Mouse (Mus musculus) layer of hippocampus, postnatal 10 days (tissue): Measurements from ENCODE around the gene C3. TPM values are rescaled to one million over a fixed set of nuclear protein-coding genes. Genes with fewer than 3 reads are reported as not detected.

Source experiments
- DNase-seq, 2 experiments: peaks; one replicate each; pipeline ENCODE4 v3.0.0; 2021; ENCODE audit warnings: low spot score in 2 of 2
- total RNA-seq, 2 experiments: library from RNA; stranded (reverse); gene quantifications; 2 replicates each; pipeline ENCODE4 v1.2.3; 2021

C3 gene
- total RNA-seq, 2 experiments from 2014 or later = 2.7 to 2.8 TPM

DNA sequence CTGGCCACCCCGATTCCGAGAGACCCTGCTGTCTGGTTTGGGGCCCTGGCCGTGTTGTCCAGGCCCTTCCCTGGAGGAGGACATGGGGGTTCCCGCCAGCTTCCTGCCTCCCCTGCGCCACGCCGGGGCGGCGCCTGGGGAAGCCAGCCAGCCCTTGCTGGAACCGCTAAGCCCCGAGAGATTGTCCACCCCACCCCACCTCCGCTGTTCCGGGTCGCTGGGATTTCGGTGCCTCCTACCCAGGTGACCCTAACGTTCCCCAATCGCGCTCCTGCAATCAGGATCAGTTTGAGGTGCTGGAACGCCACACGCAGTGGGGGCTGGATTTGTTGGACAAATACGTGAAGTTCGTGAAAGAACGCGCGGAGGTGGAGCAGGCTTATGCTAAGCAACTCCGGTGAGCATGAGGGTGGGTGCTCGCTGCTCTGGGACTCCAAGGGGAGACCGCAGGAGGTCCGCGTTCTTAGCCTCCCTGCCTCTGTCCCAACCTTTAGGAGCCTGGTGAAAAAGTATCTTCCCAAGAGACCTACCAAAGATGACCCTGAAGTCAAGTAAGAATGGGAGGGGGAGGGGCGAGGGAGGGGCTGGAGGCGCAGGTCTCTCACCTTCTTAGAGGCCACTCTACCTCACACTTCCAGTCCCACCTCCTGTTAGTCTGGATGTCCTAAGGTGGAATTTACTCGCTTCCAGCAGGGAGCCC lies 22.7 kb upstream of the C3 start:
- peak in 1 of 2 experiments; percentile 38 for DNase-seq

DNA sequence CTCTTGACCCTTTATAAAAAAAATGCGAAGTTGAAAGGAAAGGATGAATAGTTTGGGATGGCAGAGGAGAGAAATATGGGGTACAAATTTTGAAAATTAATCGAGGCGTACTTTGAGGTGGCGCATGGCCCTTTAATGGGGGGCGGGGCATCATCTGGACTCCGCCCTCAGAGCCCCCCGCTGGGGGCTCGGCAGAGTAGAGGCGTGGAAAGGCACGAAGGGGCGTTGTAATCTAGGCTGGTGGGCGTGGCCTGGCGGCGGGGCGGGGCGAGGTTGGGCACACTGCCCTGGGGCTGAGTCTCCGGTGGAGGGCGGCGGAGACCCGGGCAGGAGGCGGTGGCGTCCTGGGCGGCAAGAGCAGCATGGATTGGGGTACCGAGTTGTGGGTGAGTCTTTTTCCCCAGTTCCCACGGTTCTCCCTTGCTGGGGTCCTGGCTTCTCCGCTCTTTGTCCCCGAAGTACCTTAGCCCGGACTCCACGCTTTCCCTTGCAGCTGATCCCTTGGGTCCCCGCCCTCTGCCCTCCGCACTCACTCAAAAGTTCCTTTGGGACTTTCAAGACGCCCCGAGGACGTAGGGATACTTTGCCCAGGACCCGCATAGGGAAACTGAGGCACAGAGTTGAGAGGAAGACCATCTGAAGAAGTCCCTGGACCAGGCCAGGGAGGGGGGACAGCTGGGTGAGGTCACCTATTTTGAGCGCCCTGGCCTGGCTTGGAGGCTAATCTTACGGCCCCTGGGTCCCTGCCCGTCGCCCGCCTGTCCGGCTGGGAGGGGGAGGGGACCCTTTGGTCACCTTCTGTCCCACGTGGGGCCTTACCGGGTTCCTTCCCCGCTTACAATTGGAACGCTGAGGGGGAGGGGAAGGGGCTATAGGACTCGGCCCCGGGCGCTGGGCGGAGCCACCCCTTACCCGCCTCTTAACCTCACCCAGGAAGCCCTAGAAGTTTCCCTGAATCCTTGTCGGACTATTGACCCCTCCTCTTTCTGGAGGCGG lies 21.5 kb upstream of the C3 start, which contains the start of gene Trip10:
Trip10 (plus strand) TSS at position 270 of the 996 bp plus-strand sequence.
- DNase-seq = peak; percentile 96

DNA sequence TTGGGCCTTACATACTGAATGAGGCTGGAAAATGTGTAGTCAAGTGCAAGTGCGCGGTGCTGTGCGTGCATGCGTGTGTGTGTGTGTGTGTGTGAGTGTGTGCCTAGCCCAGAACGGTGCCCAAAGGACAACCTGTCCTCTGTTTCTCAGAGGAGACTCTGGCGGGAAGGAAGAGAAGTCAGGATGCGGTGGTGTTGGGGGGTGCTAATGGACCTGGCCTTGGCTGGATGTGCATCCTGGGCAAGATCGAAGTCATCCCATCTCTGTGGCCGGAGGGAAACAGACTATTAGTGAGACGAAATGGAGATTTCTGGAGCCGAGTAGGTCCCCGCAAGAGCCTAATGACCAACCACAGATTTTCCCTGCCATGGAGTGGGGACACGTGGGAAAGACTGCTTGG lies 20.8 kb upstream of the C3 start:
- DNase-seq = no peak

DNA sequence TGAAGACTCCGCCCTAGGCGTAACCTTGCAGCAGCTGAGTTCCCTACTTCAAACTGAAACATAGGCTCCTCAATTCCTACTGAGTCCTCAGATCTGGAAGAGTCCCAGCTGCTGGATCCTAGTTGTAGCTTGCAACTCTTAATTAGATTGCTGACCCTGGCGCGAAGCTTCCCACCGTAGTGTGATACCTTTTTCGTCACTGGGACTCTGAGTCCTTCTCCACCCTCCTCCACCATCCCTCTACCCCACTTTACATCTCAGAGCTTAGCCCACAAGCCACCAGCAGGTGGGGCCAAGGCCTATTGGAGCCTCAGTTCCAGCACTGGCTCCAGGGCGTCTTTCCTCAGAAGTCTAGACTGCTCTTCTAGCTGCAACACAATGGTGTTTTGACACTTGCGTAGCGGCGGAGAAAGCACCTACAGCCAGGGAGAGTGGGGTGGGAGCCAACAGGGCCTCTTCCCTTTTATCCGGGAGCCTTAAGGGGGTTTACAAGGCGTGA lies 20.3 kb upstream of the C3 start, which contains the start of gene Gpr108:
Gpr108 (minus strand) TSS at position 246 of the 499 bp plus-strand sequence.
- peak; percentile 82 to 88 for DNase-seq

- peak; percentile 90 to 92 for DNase-seq
Observed at GRCm38 (mm10) chr17:57247393-57248200, 19.7 kb upstream of the C3 start.

DNA sequence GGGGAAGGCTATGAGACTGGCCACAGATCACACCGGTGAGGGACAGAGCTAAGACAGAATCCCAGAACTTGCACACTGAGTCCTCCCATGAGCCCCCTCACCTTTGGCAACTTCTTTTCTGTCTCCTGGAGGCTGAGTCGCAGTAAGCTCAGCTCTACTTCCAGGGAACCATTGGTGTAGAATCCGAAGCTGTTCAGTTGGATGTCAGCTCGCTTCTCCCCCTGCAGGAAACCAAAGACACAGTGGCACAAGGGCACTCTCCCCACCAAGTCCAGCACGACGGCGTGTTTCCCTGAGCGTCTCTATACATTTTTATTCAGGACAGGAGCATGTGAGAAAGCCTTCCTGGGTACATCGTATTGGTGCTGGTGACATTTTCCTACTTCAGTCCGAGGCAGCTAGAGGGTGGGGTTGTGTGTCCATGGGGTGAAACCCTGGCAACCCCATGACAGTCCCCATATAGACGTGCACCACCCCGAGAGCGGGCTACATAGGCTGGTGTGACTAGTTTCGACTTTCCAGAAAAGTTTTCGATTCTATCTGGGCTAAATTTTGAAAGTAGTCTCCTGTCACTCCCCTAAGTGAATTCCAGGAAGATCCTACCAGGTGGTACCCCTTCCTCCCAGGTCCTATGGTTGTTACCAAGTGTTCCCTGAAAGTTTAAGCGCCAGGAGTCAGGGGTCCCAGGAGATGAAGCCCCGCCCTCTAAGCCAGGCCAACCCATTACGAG lies 18.9 kb upstream of the C3 start:
- DNase-seq = no peak

DNA sequence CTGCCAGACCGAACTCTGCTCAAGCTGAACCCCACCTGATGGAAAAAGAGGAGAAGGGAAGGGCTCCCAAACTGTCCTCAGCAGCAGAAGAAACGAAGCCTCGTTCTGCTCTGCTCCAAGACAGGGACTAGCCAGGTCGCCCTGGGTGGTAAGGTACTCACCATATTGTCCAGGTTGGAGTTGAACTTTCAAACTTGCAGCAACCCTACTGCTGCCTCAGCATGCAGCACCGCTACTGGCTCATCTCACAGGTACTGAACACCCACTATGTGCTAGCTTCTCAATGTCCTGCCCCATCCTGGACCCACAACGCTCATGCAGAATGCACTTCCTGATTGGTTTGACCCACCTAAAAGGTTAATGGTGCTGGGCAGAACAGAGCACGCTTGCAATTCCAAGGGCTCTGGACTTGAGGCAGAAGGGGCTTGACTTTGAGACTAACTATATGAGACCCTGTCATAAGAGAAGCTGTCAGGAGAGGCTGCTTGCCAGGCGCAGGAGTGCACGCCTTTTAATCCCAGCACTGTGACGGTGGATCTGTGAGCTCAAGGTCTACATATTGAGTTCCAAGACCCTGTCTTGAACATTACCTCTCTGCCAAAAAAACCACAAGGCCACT lies 17.5 kb upstream of the C3 start:
- no peak for DNase-seq

GRCm38 (mm10) chr17:57243650-57244370 lies 15.9 kb upstream of the C3 start:
- no peak for DNase-seq

DNA sequence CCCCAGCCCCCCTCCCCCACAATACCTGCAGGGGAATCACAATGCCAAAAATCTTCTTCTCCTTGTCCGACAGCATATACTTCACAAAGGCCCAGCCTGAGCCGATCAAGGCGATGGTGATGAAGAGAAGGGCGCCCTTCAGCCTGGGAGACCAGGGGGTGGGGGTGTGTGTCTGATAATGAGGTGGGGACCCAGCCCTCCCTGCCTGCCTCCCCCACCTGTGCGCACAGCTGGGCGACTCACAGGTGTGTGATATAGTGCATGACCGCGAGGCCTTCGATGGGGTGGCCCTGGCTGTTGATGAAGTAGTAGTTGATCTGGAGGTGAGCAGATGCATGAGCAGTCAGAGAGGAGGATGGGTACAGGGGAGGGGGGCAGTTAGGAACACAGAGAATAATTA lies 9.2 kb upstream of the C3 start:
- DNase-seq = no peak

GRCm38 (mm10) chr17:57235803-57236202 lies 7.9 kb upstream of the C3 start:
- no peak for DNase-seq

DNA sequence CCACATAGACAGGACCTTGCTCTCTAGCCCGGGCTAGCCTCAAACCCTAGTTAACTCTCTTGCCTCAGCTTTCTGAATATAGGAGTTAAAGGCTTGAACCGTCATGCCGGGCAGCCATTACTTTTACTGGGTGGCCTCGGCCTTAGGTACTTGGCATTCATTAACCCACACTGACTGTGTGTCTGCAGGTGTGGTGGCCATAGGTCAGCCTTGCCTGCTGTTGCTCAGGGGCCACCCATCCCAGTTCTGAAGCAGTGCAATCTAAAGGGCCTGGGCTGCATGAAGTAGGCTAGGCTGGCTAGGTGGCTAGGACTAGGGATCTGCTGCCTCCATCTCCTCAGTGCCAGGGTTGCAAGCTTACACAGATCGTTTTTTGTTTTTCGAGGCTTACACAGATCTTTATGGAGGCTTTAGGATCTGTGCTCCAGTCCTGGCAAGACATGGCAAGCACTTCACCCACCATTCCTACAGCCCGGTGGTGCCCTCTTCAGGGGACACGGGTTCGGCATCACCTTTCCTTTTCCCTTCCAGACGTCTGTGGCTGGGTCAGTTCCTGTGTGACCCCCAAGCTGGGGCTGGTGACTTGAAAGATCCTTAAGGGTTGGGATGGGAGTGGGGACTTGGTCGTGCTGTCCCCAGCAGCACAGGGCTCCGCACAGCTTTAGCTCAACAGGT lies 6.5 kb upstream of the C3 start:
- DNase-seq = no peak

DNA sequence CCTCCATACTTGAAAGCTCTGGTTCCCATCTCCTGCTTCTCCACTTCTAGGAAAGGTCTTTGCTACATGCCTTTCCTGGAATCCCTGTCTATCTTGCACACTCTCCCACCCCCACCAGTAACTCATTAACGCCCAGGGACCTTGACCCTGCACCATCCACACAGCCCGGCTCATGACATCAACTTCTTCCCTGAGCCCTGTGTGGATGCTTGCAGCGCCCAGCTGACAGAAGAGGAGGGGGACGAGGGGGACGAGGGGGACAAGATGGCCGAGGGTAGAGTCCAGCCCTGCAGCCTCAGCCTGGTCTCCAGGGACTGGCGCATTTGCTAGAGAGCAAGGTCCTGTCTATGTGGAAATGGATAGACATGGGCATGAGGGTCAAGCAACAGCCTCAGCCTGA lies 5.1 kb upstream of the C3 start:
- no peak for DNase-seq

- no peak for DNase-seq
Observed at GRCm38 (mm10) chr17:57232200-57232599, 4.3 kb upstream of the C3 start.

DNA sequence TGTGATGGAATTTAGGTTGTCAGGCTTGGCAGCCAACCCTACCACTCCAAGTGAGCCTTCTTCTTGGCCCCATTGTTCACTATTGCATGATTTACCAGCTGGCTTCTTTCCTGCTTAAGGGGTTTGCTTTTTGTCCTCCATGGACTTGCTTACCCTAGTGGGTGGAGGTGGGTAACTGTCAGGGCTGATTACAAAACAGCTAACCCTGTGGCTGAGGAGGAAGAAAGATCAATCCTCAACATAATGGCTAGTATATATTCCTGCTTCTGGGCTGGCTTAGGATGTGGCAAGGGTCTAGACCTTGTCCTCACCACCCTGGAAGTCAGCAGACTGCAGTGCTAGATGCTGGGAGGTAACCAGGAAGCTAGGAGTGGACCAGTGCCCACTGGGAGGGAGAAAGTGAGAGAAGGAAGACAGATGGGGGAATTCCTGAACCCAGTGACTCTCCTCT lies 3.4 kb upstream of the C3 start:
- no peak for DNase-seq

DNA sequence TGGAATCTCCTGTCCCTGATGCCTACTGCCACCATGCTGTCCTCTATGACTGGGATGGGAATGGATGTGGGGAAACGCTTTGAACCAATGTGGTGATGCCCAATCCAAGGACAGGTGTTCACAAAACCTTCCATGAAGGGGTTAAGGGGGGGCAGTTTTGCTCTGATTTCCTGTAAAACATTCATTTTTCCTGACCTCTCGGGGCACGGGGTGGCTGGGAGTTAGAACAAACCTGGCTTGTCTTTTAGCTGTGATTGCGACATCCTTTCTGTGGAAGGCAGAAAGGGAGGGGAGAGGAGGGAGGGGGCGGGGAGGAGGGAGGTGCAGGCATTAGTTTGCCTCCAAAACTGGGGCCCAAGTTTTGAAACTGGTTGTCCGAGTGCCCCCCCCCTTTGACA lies 2.8 kb upstream of the C3 start:
- DNase-seq = no peak

GRCm38 (mm10) chr17:57229851-57230727 lies 2.2 kb upstream of the C3 start:
- DNase-seq = no peak

DNA sequence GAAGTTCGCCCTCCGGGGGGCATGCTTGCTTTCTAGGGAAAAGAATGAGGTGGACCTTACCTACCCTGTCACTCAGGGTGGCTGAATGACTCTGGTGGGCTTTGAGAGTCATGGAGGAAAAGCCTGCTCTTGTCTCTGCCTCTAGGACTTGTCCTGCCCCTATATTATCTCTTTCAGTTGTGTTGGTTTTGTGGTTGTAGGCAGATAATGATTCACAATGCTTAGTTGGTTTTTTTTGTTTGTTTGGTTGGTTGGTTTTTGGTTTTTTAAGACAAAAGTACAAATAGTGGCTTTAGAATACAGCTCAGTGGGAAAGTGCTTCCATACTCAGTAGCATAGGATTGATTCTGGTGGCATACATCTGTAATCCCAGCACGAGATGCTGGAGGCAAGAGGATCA lies 937 bp upstream of the C3 start:
- DNase-seq = no peak

DNA sequence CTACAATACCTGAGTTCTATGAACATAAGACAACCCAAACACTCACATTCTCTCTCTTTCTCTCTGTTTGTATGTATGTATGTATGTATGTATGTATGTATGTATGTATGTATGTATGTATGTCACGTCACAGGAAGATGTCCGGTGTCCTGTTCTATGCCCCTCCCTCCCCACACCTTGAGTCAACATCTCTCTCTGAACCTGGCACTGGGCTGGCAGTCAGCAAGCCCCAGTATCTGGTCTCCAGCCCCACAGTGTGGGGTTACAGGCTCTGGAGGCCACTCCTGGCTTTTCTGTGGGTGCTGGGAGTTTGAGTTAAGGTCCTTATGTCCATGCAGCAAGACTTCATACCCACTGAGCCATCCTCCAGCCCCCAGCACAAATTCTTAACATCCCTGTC lies 468 bp downstream of the C3 start:
- DNase-seq = no peak
